ENCODE assay signal across 8 mouse cellular contexts in genomic region chr9:66127193-66127546, GRCm38 (mm10). TPM values are rescaled to one million over a fixed set of nuclear protein-coding genes. Genes with fewer than 3 reads are reported as not detected.
DNase-seq lines count a peak whose midpoint lies in the region; ATAC-seq and TF ChIP-seq lines count a peak whose summit lies in the region.

No protein-coding gene starts in this region.

- intact Hi-C loops in gastrocnemius, postnatal 14 days (cut with DNase I; ENCODE audit: low total_unique reads): no loop called here

- H3K27me3 ChIP-seq in heart, postnatal 0 days (ENCODE audit: control insufficient read depth, insufficient read depth, low read length): no peaks in the 10 kb centered on the region
- no peaks in the 10 kb centered on the region for H3K27me3 ChIP-seq in hindbrain, embryonic 11.5 days (ENCODE audit: control insufficient read depth, insufficient read depth, low read length)
- H3K27me3 ChIP-seq in midbrain, embryonic 11.5 days (ENCODE audit: control insufficient read depth, insufficient read depth, low read length): no peaks in the 10 kb centered on the region

- H3K36me3 ChIP-seq in heart, postnatal 0 days (replicated peaks; ENCODE audit: control insufficient read depth, insufficient read depth, low read length): 0 out of 2 replicates have a peak, but pooled peaks cover 4% of the 10 kb centered on the region
- H3K36me3 ChIP-seq in hindbrain, embryonic 11.5 days (ENCODE audit: control insufficient read depth, insufficient read depth, low read length): no peaks in the 10 kb centered on the region
- H3K36me3 ChIP-seq in midbrain, embryonic 11.5 days (ENCODE audit: control insufficient read depth, insufficient read depth, low read length): no peaks in the 10 kb centered on the region

- H3K27ac ChIP-seq in heart, postnatal 0 days (ENCODE audit: low read depth): peak overlapping the region; percentile 75
- no peak overlapping the region for H3K27ac ChIP-seq in hindbrain, embryonic 11.5 days (ENCODE audit: low read depth, low read length)
- H3K27ac ChIP-seq in midbrain, embryonic 11.5 days (ENCODE audit: low read depth, low read length): no peak overlapping the region

- TF ChIP-seq CTCF in heart, postnatal 0 days (IDR thresholded peaks at IDR 0.05; ENCODE audit: low read depth): no peak

- H3K4me1 ChIP-seq in heart, postnatal 0 days (ENCODE audit: control insufficient read depth, insufficient read depth): peaks cover 22% of the 10 kb centered on the region
- H3K4me1 ChIP-seq in hindbrain, embryonic 11.5 days (replicated peaks; ENCODE audit: control insufficient read depth, insufficient read depth, low read length): no peaks in the 10 kb centered on the region
- H3K4me1 ChIP-seq in midbrain, embryonic 11.5 days (ENCODE audit: control insufficient read depth, insufficient read depth, low read length): peaks cover 23% of the 10 kb centered on the region

- ATAC-seq in heart, postnatal 0 days (ENCODE audit: insufficient read depth, low read depth): no peak
- no peak for ATAC-seq in hindbrain, embryonic 11.5 days (ENCODE audit: low FRiP score)
- no peak for ATAC-seq in midbrain, embryonic 11.5 days (ENCODE audit: low FRiP score)
- ATAC-seq in granulocyte monocyte progenitor cell, adult 5-6 weeks (replicated peaks; ENCODE audit: poor library complexity, severe bottlenecking): no peak

- H3K9ac ChIP-seq in heart, postnatal 0 days (replicated peaks; ENCODE audit: low read depth, low read length): peak overlapping the region; percentile 38
- H3K9ac ChIP-seq in hindbrain, embryonic 11.5 days (ENCODE audit: low read depth, low read length): peak overlapping the region; percentile 66
- peak overlapping the region; percentile 72 for H3K9ac ChIP-seq in midbrain, embryonic 11.5 days (ENCODE audit: low read length)

- no peaks in the 10 kb centered on the region for H3K9me3 ChIP-seq in heart, postnatal 0 days (replicated peaks; ENCODE audit: control insufficient read depth, low read length)
- no peaks in the 10 kb centered on the region for H3K9me3 ChIP-seq in hindbrain, embryonic 11.5 days (ENCODE audit: control insufficient read depth, low read length)
- no peaks in the 10 kb centered on the region for H3K9me3 ChIP-seq in midbrain, embryonic 11.5 days (ENCODE audit: control insufficient read depth, low read length)

- 27% methylated on average over 6 of the region's 6 CpGs for WGBS in heart, postnatal 0 days
- WGBS in hindbrain, embryonic 11.5 days: 49% methylated on average over 6 of the region's 6 CpGs
- WGBS in midbrain, embryonic 11.5 days: 56% methylated on average over 6 of the region's 6 CpGs

- H3K4me3 ChIP-seq in heart, postnatal 0 days (ENCODE audit: low read depth, low read length): peak overlapping the region; percentile 64
- peak overlapping the region; percentile 53 for H3K4me3 ChIP-seq in hindbrain, embryonic 11.5 days (ENCODE audit: low read depth, low read length)
- H3K4me3 ChIP-seq in midbrain, embryonic 11.5 days (ENCODE audit: low read depth, low read length): peak overlapping the region; percentile 47

- DNase-seq in heart, postnatal 0 days (ENCODE audit: low spot score): peak; percentile 33
- DNase-seq in heart, adult 9 months (ENCODE audit: low spot score in 2 of 2): no peak
- peak; percentile 20 for DNase-seq in adrenal gland, postnatal 25 days
- no peak for DNase-seq in hindbrain, embryonic 11.5 days (ENCODE audit: low spot score)
- peak; percentile 82 for DNase-seq in midbrain, embryonic 11.5 days (ENCODE audit: low spot score, missing footprints)
- DNase-seq in testis, postnatal 14 days (ENCODE audit: low spot score): no peak
- DNase-seq in gastrocnemius, postnatal 14 days: no peak

- no peak for TF ChIP-seq EP300 in heart, postnatal 0 days (IDR thresholded peaks at IDR 0.05; ENCODE audit: low read depth)

- peak overlapping the region; percentile 66 for H3K4me2 ChIP-seq in heart, postnatal 0 days (ENCODE audit: low read depth, low read length)
- H3K4me2 ChIP-seq in hindbrain, embryonic 11.5 days (replicated peaks; ENCODE audit: low read depth, low read length): peak overlapping the region; percentile 55
- peak overlapping the region; percentile 77 for H3K4me2 ChIP-seq in midbrain, embryonic 11.5 days

RNA-seq across cellular contexts. Expression of gene Ciao2a, which starts 0.8 kb away (rescaled TPM):
- total RNA-seq in heart, postnatal 0 days (2014; rRNA removed; ENCODE audit: low replicate concordance): 74.2 and 81.6 TPM in 2 replicates
- 154 and 162 TPM in 2 replicates for polyA plus RNA-seq in heart, postnatal 0 days (2015; fragmentation: Nextera tagmentation; extraction: Ambion mirVana)
- total RNA-seq in adrenal gland, postnatal 25 days (2021): 75.1 and 83.5 TPM in 2 replicates
- 144 and 146 TPM in 2 replicates for polyA plus RNA-seq in hindbrain, embryonic 11.5 days (2014; fragmentation: Nextera tagmentation; extraction: Ambion mirVana)
- polyA plus RNA-seq in midbrain, embryonic 11.5 days (2014; fragmentation: Nextera tagmentation; extraction: Ambion mirVana): 156 and 171 TPM in 2 replicates
- total RNA-seq in gastrocnemius, postnatal 14 days (2021): 10 to 100 TPM; 35.7 to 38.3 TPM
- 237 and 248 TPM in 2 replicates for total RNA-seq in granulocyte monocyte progenitor cell, adult 5-6 weeks (2014; fragmentation: Nextera tagmentation)
- total RNA-seq in granulocyte monocyte progenitor cell, adult 5-6 weeks (2017): 172 and 204 TPM in 2 replicates

RNA-seq across cellular contexts. Expression of gene Snx1, which starts 0.8 kb away (rescaled TPM):
- total RNA-seq in heart, postnatal 0 days (2014; rRNA removed; ENCODE audit: low replicate concordance): 38.0 and 63.4 TPM in 2 replicates
- 44.6 and 47.3 TPM in 2 replicates for polyA plus RNA-seq in heart, postnatal 0 days (2015; fragmentation: Nextera tagmentation; extraction: Ambion mirVana)
- 102 and 125 TPM in 2 replicates for total RNA-seq in adrenal gland, postnatal 25 days (2021)
- 127 and 140 TPM in 2 replicates for polyA plus RNA-seq in hindbrain, embryonic 11.5 days (2014; fragmentation: Nextera tagmentation; extraction: Ambion mirVana)
- polyA plus RNA-seq in midbrain, embryonic 11.5 days (2014; fragmentation: Nextera tagmentation; extraction: Ambion mirVana): 147 and 150 TPM in 2 replicates
- total RNA-seq in gastrocnemius, postnatal 14 days (2021): 10 to 100 TPM; 23.8 to 24.0 TPM
- 71.0 and 93.3 TPM in 2 replicates for total RNA-seq in granulocyte monocyte progenitor cell, adult 5-6 weeks (2014; fragmentation: Nextera tagmentation)
- 109 and 124 TPM in 2 replicates for total RNA-seq in granulocyte monocyte progenitor cell, adult 5-6 weeks (2017)

RNA-seq across cellular contexts. Expression of gene Dapk2, which starts 30.9 kb away (rescaled TPM):
- 2.3 and 3.9 TPM in 2 replicates for total RNA-seq in heart, postnatal 0 days (2014; rRNA removed; ENCODE audit: low replicate concordance)
- polyA plus RNA-seq in heart, postnatal 0 days (2015; fragmentation: Nextera tagmentation; extraction: Ambion mirVana): 4.7 and 7.1 TPM in 2 replicates
- 5.9 and 10.4 TPM in 2 replicates for total RNA-seq in adrenal gland, postnatal 25 days (2021)
- 2.7 and 4.4 TPM in 2 replicates for polyA plus RNA-seq in hindbrain, embryonic 11.5 days (2014; fragmentation: Nextera tagmentation; extraction: Ambion mirVana)
- 6.7 and 7.4 TPM in 2 replicates for polyA plus RNA-seq in midbrain, embryonic 11.5 days (2014; fragmentation: Nextera tagmentation; extraction: Ambion mirVana)
- total RNA-seq in gastrocnemius, postnatal 14 days (2021): 10 to 100 TPM; 19.7 to 22.2 TPM
- 0.30 and 0.58 TPM in 2 replicates for total RNA-seq in granulocyte monocyte progenitor cell, adult 5-6 weeks (2014; fragmentation: Nextera tagmentation)
- 0.31 and 1.9 TPM in 2 replicates for total RNA-seq in granulocyte monocyte progenitor cell, adult 5-6 weeks (2017)

RNA-seq across cellular contexts. Expression of gene Snx22, which starts 57.7 kb away (rescaled TPM):
- total RNA-seq in heart, postnatal 0 days (2014; rRNA removed; ENCODE audit: low replicate concordance): 3.0 TPM in 1 of 2 replicates, not detected in the other
- polyA plus RNA-seq in heart, postnatal 0 days (2015; fragmentation: Nextera tagmentation; extraction: Ambion mirVana): 0.74 and 0.98 TPM in 2 replicates
- 0.30 and 0.95 TPM in 2 replicates for total RNA-seq in adrenal gland, postnatal 25 days (2021)
- polyA plus RNA-seq in hindbrain, embryonic 11.5 days (2014; fragmentation: Nextera tagmentation; extraction: Ambion mirVana): 2.7 and 2.9 TPM in 2 replicates
- polyA plus RNA-seq in midbrain, embryonic 11.5 days (2014; fragmentation: Nextera tagmentation; extraction: Ambion mirVana): 1.8 and 2.2 TPM in 2 replicates
- under 1 TPM; 0.41 to 0.55 TPM for total RNA-seq in gastrocnemius, postnatal 14 days (2021)
- total RNA-seq in granulocyte monocyte progenitor cell, adult 5-6 weeks (2014; fragmentation: Nextera tagmentation): not detected in 2 replicates
- 0.93 and 1.2 TPM in 2 replicates for total RNA-seq in granulocyte monocyte progenitor cell, adult 5-6 weeks (2017)

Comparison
In these comparisons a context has a peak if more than half of its experiments do, and no peak if none do; other contexts are left out.
1. DNase-seq: peak in heart, postnatal 0 days (single experiment), adrenal gland, postnatal 25 days (single experiment) and midbrain, embryonic 11.5 days (single experiment); none in heart, adult 9 months (0 of 2), hindbrain, embryonic 11.5 days (single experiment), testis, postnatal 14 days (single experiment) and gastrocnemius, postnatal 14 days (single experiment).
2. Peak in every context shown above with its lines, with median percentiles within 50 percentile points of each other: H3K4me2 ChIP-seq, H3K4me3 ChIP-seq and H3K9ac ChIP-seq.